Mouse (Mus musculus): ENCODE measurements around the gene Prkaa2. TPM values are rescaled to one million over a fixed set of nuclear protein-coding genes. Genes with fewer than 3 reads are reported as not detected.
A peak's percentile ranks its signal among the peaks of the same experiment; 100 is the strongest.
"Not testable (repeated sequence)": the region's sequence is repeated elsewhere in the genome, so short reads cannot be mapped to it uniquely, and the experiment has no call there.

Prkaa2 gene
- total and polyA plus RNA-seq, 3 experiments = not detected

DNA sequence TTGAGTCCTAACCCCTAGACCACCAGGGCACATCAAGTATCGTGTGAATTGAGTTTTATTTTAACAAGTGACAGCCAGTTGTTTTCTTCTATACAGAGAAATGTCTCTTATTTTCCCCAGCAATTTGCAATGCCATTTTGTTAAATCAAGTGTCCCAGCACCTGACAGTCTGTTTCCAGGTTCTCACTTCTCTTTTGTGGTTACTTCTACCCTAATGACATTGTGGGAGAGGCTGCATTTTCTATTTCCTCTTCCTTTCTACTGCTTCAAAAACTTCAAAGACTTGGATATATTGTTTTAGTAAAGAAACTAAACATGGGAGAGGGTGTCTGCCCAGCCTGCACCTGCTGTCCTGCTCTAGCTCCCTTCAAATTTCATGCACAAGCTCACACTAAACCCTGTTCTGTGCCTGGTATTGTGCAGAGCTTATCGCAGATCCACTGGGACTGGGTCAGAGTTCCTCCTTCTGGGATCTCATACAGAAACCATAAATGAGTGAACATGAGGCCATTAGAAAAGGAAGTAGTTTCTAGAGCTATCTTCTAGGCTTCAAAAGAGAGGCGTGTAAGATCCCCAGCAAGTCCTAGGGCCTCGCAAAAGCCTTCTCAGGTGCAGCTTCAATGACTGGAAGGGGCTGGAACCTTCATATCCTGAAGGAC is 102.2 kb downstream of the Prkaa2 start:
- peak overlapping the region; percentile 48 for H3K27ac ChIP-seq (ENCODE audit: control insufficient read depth, low read depth, low read length)
- H3K36me3 ChIP-seq (ENCODE audit: control insufficient read depth in 1 of 2, insufficient read depth in 2 of 2, low read length in 2 of 2) = peaks cover 0 to 19% of the 10 kb centered on the region in 2 experiments; a peak in 2 of 4 replicates
- TF ChIP-seq GABPA (IDR thresholded peaks at IDR 0.05; ENCODE audit: low read depth, low read length) (no peak), ZC3H11A (IDR thresholded peaks at IDR 0.05; ENCODE audit: low read depth, low read length) (no peak), GATA1 (IDR thresholded peaks at IDR 0.05; ENCODE audit: low read depth, low read length) (0 out of 2 replicates have a peak, but pooled peaks have one; percentile 10)
- H3K9me3 ChIP-seq (replicated peaks; ENCODE audit: insufficient read depth, low read length) = no peaks in the 10 kb centered on the region
- H3K4me3 ChIP-seq (ENCODE audit: control insufficient read depth in 1 of 2, insufficient read depth in 1 of 2, low read depth in 2 of 2, low read length in 2 of 2) = no peak overlapping the region
- peaks cover 2 to 17% of the 10 kb centered on the region in 2 experiments for H3K4me1 ChIP-seq (ENCODE audit: control insufficient read depth in 1 of 2, insufficient read depth in 2 of 2, low read length in 2 of 2)
- H3K79me2 ChIP-seq (ENCODE audit: control insufficient read depth, insufficient read depth, low read length, poor library complexity) = no peaks in the 10 kb centered on the region
- H3K9ac ChIP-seq (ENCODE audit: control insufficient read depth, low read depth, low read length, poor library complexity, severe bottlenecking) = no peak overlapping the region; the same call in none of the 2 replicates
- DNase-seq (ENCODE audit: low read depth, low spot score) = peak; percentile 63
- no peaks in the 10 kb centered on the region for H3K27me3 ChIP-seq (ENCODE audit: control insufficient read depth in 1 of 2, insufficient read depth in 2 of 2, low read length in 2 of 2)

DNA sequence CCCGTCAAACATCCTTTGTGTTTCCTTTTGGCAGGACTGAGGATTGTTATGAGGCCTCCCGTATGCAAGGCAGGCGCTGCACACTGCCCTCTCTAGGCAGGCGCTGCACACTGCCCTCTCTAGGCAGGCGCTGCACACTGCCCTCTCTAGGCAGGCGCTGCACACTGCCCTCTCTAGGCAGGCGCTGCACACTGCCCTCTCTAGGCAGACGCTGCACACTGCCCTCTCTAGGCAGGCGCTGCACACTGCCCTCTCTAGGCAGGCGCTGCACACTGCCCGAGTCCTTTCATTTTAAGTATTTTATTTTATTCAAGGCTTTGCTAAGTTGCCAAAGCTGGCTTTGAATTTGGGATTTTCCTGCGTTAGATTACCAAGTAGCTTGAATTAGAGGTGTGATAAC is 105.0 kb downstream of the Prkaa2 start:
- H3K9me3 ChIP-seq (replicated peaks; ENCODE audit: insufficient read depth, low read length); H3K79me2 ChIP-seq (ENCODE audit: control insufficient read depth, insufficient read depth, low read length, poor library complexity); H3K27me3 ChIP-seq (ENCODE audit: control insufficient read depth in 1 of 2, insufficient read depth in 2 of 2, low read length in 2 of 2); H3K9ac ChIP-seq (ENCODE audit: control insufficient read depth, low read depth, low read length, poor library complexity, severe bottlenecking): not testable (repeated sequence)
- Histone ChIP-seq H3K4me1 (ENCODE audit: control insufficient read depth in 1 of 2, insufficient read depth in 2 of 2, low read length in 2 of 2) (peaks cover 2 to 17% of the 10 kb centered on the region in 2 experiments), H3K36me3 (ENCODE audit: control insufficient read depth in 1 of 2, insufficient read depth in 2 of 2, low read length in 2 of 2) (peaks cover 0 to 19% of the 10 kb centered on the region in 2 experiments; a peak in 2 of 4 replicates), H3K27ac (ENCODE audit: control insufficient read depth, low read depth, low read length) (peak overlapping the region; percentile 80), H3K4me3 (ENCODE audit: control insufficient read depth in 1 of 2, insufficient read depth in 1 of 2, low read depth in 2 of 2, low read length in 2 of 2) (peak overlapping the region in 1 of 2 experiments; percentile 10; a peak in 1 of 4 replicates)
- peak; percentile 79 for DNase-seq (ENCODE audit: low read depth, low spot score)
- peak; percentile 47 for TF ChIP-seq RAD21 (IDR thresholded peaks at IDR 0.05; ENCODE audit: low read depth, low read length)
- TF ChIP-seq SMC3 (IDR thresholded peaks at IDR 0.05; ENCODE audit: low read depth, low read length) = peak; percentile 70
- peak; percentile 19; the same call in 1 of the 2 replicates for TF ChIP-seq NRF1 (IDR thresholded peaks at IDR 0.05; ENCODE audit: insufficient read depth, low read depth, low read length, poor library complexity, severe bottlenecking)
- TF ChIP-seq EP300 (IDR thresholded peaks at IDR 0.05; ENCODE audit: low read depth in 1 of 2, low read length in 2 of 2) = 0 out of 4 replicates have a peak, but pooled peaks of 1 of the 2 experiments have one; percentile 19
- peak in 2 of 3 experiments; percentile 69 to 94 for TF ChIP-seq CTCF (IDR thresholded peaks at IDR 0.05 in 2 of 3, conservative IDR thresholded peaks at IDR 0.05 in 1 of 3; ENCODE audit: control insufficient read depth in 1 of 3, insufficient read depth in 1 of 3, low read depth in 2 of 3, low read length in 3 of 3, poor library complexity in 1 of 3, severe bottlenecking in 1 of 3)

DNA sequence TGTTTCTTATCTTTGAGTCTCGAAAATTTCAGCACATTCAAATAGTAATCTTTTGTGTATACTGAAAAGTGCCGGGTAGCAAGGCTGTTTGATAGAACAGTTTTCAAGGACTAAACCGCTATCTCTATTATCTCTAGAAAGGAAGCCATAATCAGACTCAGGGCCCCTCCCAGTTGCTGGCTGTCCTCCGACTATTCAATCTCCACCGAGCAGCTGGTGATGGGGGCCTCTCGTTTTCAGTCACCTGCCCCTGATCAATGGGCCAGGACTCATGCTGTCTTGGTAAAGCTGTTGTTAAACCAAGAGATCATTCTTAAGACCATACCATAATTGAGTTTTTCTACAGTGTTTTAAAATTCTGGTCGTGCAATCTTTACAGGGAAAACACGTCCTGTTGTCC is 105.6 kb downstream of the Prkaa2 start:
- no peaks in the 10 kb centered on the region for H3K9me3 ChIP-seq (replicated peaks; ENCODE audit: insufficient read depth, low read length)
- peak; percentile 69 for DNase-seq (ENCODE audit: low read depth, low spot score)
- no peak for TF ChIP-seq ZC3H11A (IDR thresholded peaks at IDR 0.05; ENCODE audit: low read depth, low read length)
- no peak for TF ChIP-seq POLR2AphosphoS2 (IDR thresholded peaks at IDR 0.05; ENCODE audit: low read length)
- no peak for TF ChIP-seq E2F4 (IDR thresholded peaks at IDR 0.05; ENCODE audit: borderline replicate concordance, low read depth, low read length)
- TF ChIP-seq RAD21 (IDR thresholded peaks at IDR 0.05; ENCODE audit: low read depth, low read length) = no peak
- no peak for TF ChIP-seq NELFE (IDR thresholded peaks at IDR 0.05; ENCODE audit: low read depth, low read length)
- no peak for TF ChIP-seq USF2 (IDR thresholded peaks at IDR 0.05; ENCODE audit: borderline replicate concordance in 1 of 2, insufficient read depth in 1 of 2, low read depth in 1 of 2, low read length in 2 of 2)
- no peak for TF ChIP-seq ZMIZ1 (IDR thresholded peaks at IDR 0.05; ENCODE audit: low read depth, low read length)
- no peak for TF ChIP-seq MEF2A (IDR thresholded peaks at IDR 0.05; ENCODE audit: extremely low read depth, insufficient replicate concordance, low read depth, low read length, poor library complexity, severe bottlenecking)
- no peak for TF ChIP-seq ZKSCAN1 (IDR thresholded peaks at IDR 0.05; ENCODE audit: low read depth, low read length)
- no peak for TF ChIP-seq MXI1 (IDR thresholded peaks at IDR 0.05; ENCODE audit: low read depth, low read length)
- no peak for TF ChIP-seq SMC3 (IDR thresholded peaks at IDR 0.05; ENCODE audit: low read depth, low read length)
- TF ChIP-seq HCFC1 (IDR thresholded peaks at IDR 0.05; ENCODE audit: low read depth, low read length) = no peak
- 0 out of 2 replicates have a peak, but pooled peaks have one; percentile 25 for TF ChIP-seq SIN3A (IDR thresholded peaks at IDR 0.05; ENCODE audit: low read length)
- TF ChIP-seq GABPA (IDR thresholded peaks at IDR 0.05; ENCODE audit: low read depth, low read length) = no peak
- peak; percentile 58; the same call in 1 of the 2 replicates for TF ChIP-seq TAL1 (IDR thresholded peaks at IDR 0.05; ENCODE audit: low read length)
- no peak for TF ChIP-seq TBP (IDR thresholded peaks at IDR 0.05; ENCODE audit: low read depth, low read length)
- TF ChIP-seq ETS1 (IDR thresholded peaks at IDR 0.05; ENCODE audit: low read depth, low read length) = peak; percentile 73
- TF ChIP-seq CTCF (IDR thresholded peaks at IDR 0.05 in 2 of 3, conservative IDR thresholded peaks at IDR 0.05 in 1 of 3; ENCODE audit: control insufficient read depth in 1 of 3, insufficient read depth in 1 of 3, low read depth in 2 of 3, low read length in 3 of 3, poor library complexity in 1 of 3, severe bottlenecking in 1 of 3) = no peak
- TF ChIP-seq CHD1 (IDR thresholded peaks at IDR 0.05; ENCODE audit: low read depth, low read length) = no peak

More for the DNA sequence above, 105.6 kb downstream of the Prkaa2 start:
- Histone ChIP-seq H3K27me3 (ENCODE audit: control insufficient read depth in 1 of 2, insufficient read depth in 2 of 2, low read length in 2 of 2) (no peaks in the 10 kb centered on the region), H3K27ac (ENCODE audit: control insufficient read depth, low read depth, low read length) (peak overlapping the region; percentile 80), H3K79me2 (ENCODE audit: control insufficient read depth, insufficient read depth, low read length, poor library complexity) (no peaks in the 10 kb centered on the region), H3K36me3 (ENCODE audit: control insufficient read depth in 1 of 2, insufficient read depth in 2 of 2, low read length in 2 of 2) (peaks cover 0 to 19% of the 10 kb centered on the region in 2 experiments; a peak in 2 of 4 replicates), H3K4me1 (ENCODE audit: control insufficient read depth in 1 of 2, insufficient read depth in 2 of 2, low read length in 2 of 2) (peaks cover 2 to 17% of the 10 kb centered on the region in 2 experiments), H3K4me3 (ENCODE audit: control insufficient read depth in 1 of 2, insufficient read depth in 1 of 2, low read depth in 2 of 2, low read length in 2 of 2) (peak overlapping the region in 1 of 2 experiments; percentile 10; a peak in 1 of 4 replicates), H3K9ac (ENCODE audit: control insufficient read depth, low read depth, low read length, poor library complexity, severe bottlenecking) (peak overlapping the region; percentile 2; the same call in 1 of the 2 replicates)
